Mouse (Mus musculus): ENCODE measurements at regions not wholly inside any gene's neighbourhood (a gene's known extent, or its start where the extent isn't known, plus 50 kb on each side); places are given as distances from the start of the nearest gene placed in this dataset.
"Not testable (repeated sequence)": the region's sequence is repeated elsewhere in the genome, so short reads cannot be mapped to it uniquely, and the experiment has no call there.

DNA sequence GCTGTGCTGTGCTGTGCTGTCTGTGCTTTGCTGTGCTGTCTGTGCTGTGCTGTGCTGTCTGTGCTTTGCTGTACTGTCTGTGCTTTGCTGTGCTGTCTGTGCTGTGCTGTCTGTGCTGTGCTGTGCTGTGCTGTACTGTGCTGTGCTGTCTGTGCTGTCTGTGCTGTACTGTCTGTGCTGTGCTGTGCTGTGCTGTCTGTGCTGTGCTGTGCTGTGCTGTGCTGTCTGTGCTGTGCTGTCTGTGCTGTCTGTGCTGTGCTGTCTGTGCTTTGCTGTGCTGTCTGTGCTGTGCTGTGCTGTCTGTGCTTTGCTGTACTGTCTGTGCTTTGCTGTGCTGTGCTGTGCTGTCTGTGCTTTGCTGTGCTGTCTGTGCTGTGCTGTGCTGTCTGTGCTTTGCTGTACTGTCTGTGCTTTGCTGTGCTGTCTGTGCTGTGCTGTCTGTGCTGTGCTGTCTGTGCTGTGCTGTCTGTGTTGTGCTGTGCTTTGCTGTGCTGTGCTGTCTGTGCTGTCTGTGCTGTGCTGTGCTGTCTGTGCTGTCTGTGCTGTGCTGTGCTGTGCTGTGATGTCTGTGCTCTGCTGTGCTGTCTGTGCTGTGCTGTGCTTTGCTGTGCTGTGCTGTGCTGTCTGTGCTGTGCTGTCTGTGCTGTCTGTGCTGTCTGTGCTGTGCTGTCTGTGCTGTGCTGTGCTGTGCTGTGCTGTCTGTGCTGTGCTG, 197.5 kb downstream of the Tcp10c start:
- not testable (repeated sequence) for DNase-seq

DNA sequence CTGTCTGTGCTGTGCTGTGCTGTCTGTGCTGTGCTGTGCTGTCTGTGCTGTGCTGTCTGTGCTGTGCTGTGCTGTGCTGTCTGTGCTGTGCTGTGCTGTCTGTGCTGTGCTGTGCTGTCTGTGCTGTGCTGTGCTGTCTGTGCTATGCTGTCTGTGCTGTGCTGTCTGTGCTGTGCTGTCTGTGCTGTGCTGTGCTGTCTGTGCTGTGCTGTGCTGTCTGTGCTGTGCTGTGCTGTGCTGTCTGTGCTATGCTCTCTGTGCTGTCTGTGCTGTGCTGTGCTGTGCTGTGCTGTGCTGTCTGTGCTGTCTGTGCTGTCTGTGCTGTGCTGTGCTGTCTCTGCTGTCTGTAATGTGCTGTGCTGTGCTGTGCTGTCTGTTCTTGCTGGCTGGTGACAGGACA, 198.5 kb downstream of the Tcp10c start:
- DNase-seq = not testable (repeated sequence)

DNA sequence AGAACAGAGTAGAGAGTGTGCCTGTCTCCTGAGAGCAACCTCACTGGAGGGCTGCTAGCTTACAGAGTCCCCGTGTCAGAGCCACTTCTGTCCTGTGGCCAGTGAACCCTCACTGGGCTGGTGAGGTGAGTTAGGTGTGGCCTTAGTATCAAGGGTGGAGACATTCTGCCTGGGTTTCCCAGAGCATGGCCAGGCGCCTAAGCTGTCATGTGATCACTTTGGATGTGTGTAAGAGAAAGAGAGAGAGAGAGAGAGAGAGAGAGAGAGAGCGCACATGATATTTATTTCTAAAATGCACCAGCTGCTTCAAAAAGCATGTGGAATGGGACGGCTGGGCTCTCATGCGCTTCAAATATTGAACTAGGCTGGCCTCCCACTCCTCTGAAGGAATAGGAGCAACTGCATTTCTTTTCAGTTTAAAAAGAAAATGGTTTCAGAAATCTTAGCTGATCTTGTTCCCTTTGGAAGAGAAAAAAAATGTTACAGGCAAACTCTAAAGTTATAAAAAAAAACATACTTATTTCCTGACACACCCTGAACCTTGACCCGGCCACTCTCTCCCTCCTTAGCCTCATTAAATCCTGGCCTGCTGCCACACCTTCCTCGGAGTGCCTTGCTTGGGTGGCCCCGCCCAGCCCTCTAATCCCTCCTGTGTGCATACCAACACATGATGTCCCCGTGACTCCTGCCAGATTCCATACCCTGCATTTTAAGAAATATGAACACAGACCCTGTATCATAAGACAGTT, 201.1 kb downstream of the Tcp10c start:
- DNase-seq = not testable (repeated sequence)

DNA sequence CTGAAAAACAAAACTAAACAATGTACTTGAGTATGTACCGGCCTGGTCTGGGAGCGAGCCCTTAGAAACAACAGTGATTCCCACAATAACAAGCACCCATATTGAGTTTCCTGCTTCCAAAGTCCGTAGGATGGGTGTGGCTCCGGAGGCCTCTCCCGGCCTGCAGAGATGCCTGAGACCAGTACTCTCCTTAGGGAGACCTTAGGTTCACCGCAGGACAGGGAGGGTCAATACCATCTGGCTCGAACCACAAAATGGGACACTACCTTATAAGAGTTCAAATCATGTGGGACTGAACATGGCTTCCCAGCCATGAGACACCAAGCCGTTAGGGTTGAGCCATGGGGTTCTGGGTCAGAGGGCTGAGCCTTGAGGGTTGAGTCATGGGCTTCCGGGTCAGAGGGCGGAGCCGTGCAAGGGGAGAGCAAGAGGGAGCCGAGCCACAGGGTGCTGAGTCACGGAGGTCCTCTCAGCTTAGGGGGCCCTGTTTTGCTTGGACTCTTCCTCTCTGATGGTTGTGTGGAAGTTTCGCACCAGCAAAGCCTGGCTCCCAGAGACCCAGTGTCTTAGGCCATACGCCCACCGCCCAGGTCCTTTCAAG, 201.8 kb downstream of the Tcp10c start:
- DNase-seq = not testable (repeated sequence)

DNA sequence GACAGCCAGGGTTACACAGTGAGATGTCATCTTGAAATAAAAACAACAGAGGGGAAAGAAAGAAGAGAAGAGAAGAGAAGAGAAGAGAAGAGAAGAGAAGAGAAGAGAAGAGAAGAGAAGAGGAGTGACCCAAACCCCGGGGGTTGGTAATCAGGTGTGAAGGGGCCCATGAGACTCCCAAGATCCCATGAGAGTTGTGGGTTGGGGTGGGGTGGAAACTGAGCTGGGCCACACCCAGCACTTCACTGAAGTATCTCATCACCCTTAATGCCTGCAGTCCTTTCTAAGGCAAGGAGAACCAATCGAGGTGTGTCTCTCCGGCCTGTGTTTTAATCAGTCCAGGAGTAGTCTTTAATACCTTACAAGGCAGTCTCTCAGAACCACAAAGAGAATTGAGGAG, 201.5 kb upstream of the Afdn start:
- DNase-seq = no peak

DNA sequence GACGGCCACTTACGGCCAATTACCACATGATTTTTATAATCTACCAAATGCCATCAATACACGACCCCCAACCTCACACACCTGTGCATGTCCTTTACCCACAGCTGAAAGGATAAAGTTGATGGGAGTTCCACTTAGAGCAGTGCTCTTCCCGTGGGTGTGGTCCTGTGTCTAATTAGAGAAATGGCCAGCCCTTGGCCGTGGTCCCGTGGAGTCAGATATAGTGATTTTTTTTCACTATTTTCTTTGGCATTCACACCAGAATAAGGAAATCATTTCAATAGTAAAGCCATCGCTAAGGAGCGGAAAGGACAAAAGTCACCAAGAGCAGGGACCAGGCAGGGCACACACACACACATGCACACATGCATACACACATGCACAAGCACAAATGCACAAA, 199.0 kb upstream of the Afdn start:
- no peak for DNase-seq

DNA sequence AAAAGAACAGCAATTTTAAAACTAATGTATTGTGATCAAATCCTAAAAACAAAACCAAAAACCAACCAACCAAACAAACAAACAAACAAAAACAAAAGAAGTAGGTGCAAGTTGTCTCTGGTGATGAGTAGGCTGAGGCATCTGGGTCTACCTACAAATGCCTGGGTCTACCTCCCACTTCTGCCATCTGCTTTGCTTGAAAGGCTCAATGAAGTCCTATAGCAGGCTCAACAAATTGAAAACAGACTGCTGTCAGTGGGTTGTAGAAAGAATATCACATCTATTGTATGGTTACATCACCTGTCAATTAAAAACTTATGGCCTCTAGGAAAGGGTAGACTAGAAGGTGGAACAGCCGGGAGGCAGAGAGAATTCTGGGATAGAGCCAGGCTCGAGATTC, 197.4 kb upstream of the Afdn start:
- no peak for DNase-seq

DNA sequence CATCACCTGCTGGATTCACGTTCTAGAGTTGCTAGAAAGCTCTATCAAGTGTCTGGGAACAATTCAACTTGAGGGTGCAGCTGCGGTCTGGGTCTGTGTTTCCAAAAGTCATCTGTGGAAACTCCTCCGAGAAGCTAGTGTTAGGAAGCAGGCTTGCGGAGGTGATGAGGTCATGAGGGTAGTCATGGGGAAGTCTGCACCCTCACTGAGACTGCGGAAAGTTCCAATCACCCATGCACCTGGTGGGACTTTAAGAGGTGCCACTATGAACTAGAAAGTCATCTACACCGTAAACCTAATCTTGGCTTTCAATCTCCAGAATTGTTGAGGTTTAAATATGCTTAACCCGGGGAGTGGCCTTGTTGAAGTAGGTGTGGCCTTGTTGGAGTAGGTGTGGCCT, 195.5 kb upstream of the Afdn start:
- DNase-seq = no peak

DNA sequence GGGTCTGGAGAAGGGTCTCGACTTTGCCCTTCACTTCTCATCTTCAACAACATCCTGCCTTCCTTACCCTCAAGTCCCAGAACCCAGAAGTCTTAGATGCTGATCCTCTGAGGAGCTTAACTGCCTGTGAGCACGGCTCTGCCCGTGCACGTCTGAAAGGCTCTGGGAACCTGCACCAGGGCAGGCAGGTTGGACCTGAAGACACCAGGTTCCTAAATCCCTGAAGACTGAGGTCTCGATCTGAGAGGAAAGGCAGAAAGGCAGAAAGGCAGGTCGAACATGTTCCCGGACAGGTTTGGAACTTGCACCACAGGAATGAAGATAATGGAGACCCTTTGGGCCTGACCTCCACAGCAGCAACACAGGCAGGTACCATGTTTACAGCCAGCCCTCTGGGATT, 193.7 kb upstream of the Afdn start:
- DNase-seq = no peak

DNA sequence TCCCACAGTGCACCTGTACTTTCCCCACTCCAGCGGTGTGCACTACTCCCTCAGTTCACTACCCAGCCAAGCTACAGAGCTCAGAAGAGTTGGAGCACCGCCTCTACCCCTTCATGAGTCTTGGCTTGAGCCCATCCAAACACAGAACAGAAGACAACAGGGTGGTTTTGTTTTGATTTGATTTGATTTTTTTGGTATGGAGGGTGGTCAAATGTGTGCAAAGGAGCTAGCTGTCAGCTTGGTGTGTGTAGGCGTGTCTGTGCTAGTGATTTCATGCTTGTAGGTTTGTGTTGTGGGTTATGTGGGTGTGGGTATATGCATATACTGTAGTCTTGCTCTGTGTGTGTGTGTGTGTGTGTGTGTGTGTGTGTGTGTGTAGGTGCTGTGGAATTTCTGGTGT, 193.2 kb upstream of the Afdn start:
- DNase-seq = no peak

DNA sequence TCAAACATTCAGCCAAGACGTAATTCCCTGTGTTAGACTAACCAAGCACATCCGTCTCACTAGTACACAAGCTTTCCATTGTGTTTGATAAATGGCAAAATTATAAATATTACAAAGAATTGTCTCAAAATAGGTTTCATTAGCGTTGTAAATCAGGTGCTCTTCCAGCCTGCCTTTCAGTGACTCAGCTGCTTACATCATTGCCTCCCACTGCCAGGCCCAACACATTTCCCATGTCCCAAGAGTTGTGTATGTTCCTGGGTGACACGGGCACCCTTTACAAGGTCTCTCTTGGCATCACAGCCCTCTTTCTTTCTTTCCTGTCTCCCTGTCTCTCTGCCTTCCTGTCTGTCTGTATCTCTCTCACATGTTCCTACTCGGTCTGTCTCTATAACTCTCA, 189.5 kb upstream of the Afdn start:
- DNase-seq = no peak

DNA sequence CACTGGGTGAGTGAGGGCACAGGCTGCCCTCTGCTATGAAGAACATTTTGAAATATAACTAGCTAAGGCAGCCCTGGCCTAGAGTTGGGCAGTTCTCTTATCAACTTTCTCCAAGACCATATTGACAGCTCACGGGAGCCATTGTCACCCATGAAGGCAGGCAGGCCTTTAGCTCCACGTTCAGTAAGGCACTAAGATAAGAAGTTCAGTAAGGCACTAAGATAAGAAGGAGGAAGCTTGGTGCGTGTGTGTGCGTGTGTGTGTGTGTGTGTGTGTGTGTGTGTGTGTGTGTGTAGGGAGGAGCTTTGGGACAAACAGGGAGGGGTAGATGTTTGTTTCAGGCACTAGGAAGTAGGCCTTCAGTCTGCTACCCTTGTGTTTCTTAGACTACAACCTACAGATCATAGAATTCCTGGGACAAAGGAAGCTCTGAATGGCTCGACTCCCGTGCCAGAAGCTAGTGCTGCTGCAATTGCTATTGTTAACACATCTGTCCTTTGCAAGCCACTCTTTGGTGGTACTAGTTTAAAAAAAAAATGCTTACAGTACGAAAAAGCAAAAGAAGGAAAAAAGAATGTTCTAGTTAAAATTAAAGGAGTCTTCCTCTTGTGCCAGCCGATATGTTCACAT, 188.0 kb upstream of the Afdn start:
- DNase-seq = no peak

DNA sequence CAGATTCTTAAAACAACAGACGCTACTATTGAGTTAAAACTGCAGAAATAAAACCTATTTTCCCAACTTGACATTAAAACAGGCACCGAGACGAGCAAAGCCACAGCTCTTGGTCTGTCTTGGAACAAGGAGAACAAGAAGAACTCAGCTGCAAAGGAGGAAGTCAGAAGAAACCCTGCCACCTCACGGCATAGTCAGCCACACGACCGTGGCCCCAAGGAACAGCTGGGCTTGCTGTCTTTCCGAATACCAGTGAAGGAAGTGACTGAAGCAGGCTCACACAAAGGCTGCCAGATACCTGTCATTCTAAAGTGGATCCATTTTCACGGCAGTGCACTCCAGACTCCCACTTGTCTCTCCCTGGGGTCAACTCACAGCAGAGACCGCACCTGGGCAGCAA, 187.3 kb upstream of the Afdn start:
- DNase-seq = no peak

DNA sequence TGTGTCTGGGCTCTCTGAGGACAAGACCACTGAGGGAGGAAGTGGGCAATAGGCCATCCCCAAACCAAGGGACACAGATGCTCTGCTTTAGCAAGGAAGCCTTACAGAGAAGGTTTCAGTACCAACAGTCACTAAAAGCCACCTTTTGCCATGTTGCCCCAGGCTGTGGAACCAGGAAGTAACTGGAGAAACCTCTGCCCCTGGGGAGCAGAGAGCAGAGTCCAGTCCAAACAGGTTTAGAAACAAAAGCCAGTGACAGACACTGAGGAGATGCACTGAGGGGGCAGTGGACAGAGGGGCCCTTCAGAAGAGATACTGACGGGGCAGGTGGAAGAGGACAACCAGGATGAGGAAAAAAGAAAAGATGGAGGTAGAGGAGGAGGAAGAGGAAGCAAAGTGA, 186.2 kb upstream of the Afdn start:
- DNase-seq = no peak

DNA sequence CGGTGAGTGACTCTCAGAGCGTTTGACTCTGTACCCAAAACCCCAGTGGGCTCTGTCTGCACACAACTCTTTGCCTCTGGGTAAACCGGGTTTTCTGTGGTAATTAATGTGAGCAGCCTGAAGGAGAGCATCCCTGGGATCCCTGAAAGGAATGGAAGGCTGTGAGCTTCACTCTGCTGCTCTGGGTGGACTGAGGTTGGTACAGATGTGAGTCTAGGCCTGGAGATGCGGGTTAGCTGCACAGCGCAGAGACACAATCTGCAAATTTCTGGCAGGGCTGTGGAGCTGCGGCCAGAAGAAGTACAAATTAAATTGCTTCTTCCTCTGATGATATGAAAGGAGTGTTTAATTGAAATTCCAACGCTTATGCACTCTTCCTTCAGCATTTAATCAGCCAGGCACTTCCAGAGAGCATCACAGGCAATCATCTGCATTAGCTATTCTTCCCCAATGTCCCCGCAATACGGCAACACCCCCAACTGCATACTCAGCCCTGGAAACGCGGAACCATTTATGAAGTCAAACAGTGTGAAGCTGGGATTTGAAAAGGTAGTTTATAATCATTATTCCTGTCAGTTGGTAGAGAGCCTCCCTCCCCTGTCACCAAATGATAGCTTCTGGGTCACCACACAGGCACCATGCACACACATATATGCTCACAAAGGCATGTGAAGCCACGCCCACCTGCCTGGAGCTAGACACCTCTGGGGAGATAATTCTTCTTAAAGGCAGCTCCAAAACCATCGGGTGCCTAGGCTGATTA, 185.5 kb upstream of the Afdn start:
- DNase-seq = no peak

DNA sequence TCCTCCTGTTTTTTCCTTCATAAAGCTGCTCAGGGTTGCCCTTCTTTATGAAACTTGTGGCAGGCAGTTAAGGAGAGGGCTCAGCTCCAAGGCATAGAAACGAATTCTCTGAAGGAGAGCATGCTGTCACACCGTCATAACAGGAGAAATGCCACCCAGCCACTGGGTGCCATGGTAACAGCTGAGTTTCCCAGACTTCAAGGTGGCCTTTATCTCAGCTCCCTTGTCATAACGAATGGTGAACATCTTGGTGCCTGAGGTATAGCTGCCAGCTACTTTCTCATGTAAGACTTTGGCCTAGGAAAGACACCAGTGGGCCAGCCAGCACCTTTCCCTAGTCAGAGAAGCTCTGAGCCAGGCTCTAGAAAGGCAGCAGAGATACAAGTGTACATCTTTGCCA, 182.5 kb upstream of the Afdn start:
- no peak for DNase-seq

DNA sequence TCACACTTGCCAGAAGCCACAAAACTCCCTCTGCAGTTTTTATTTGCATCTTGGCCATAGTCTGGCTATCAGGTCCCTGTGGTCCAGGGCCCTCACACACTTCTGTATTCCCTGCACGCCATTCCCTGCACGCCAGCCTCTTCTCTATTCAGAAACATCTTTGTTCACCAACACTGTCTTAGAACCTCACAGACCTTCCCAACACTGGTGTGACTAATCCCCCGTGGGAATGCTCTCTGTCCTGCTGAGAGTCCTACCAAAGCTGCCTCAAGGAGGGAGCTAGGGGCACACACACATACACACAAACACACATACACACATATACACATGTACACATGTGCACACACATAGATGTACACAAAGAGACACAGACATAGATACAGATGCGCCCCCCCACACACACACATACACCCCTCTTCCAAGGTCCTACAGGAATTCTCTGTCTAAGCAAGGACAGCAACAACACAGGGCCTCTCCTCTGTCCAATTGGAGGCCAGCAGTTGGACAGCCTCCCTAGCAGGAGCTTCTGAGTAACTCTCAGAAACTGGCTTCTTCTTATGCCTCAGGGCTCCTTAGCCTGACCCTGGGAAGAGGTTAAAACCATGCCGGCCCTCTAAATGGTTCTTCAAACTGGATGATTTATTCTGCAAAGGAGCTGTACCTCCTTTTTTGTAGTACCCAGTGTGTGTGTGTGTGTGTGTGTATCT, 179.0 kb upstream of the Afdn start:
- no peak for DNase-seq

DNA sequence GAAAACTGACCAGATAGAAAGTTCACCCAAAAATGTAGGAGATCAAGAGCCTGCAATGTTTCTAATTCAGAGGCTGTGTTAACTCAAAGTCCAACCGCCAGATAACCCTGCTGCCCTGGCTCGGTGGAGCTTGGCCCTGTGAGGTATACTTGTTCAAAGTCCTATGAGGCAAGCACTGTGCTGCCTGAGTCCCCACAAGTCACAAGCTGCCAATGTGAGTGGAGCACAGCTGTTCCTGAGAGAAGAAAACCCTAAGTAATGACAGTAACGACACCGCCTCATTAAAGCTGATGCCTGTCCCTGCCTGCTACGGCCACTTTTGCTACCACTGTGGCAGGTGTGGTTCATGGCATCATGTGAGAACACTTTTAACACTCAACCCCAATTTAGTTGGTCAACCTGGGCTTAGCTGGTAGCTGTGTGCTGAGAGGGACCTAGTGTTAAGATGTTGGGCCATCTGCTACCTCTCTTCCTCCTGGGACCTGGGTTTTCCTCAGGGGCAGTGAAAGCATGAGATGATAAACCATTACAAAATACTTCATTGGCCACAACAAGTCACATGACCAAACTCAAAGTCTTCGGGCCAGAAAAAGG, 178.2 kb upstream of the Afdn start:
- DNase-seq = no peak

DNA sequence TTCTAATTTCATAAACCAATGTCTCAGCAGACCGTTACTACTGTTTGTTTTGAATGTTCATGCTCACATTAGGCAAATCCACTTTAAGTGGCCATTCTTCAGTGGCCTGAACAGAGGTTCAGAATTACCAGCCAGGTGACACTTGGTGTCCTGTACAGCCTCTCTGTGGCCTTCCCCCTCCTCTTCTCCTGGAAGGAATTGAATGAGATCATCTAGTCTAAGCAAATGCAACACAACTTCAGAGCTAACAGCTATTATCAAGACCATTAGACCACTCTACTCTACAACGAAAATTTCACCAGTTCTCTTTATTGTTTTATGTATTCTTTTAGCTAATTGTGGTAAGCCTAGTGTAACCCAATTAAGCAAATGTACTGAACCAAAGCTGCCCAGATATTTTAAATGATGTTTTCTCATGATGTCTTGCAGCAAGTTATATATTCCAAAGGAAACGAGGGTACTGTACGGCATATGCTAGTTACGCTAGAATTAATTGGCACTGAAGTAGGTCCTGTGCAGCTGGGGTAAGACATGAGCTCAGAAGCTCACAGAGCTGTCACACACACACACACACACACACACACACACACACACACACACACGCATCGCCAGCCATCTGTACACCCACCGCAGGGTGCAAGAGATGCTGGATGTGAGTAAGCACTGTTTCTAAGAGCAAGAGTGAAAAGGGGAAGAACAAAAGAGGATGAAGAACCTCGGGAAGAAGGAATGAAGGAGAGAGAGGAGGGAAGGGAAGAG, 176.7 kb upstream of the Afdn start:
- peak; percentile 65 for DNase-seq

DNA sequence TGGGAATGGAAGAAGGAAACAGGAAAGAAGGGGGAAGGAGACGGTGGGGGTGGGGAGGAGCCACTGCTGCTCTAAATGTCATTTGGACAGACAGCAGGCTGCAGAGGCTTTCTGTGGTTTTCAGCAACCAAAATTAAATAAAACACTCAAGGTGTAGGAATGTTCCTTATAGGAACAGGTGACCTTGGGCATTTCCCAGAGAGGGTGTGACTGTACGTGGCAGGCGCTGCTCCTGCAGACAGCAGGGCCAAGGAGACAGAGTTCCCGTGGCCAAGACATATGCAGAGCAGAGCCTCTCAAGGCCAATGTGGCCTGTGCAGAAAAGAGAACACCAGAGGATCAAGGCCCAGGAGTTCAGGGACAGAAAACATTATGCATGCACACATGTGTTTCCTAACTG, 175.9 kb upstream of the Afdn start:
- DNase-seq = no peak

DNA sequence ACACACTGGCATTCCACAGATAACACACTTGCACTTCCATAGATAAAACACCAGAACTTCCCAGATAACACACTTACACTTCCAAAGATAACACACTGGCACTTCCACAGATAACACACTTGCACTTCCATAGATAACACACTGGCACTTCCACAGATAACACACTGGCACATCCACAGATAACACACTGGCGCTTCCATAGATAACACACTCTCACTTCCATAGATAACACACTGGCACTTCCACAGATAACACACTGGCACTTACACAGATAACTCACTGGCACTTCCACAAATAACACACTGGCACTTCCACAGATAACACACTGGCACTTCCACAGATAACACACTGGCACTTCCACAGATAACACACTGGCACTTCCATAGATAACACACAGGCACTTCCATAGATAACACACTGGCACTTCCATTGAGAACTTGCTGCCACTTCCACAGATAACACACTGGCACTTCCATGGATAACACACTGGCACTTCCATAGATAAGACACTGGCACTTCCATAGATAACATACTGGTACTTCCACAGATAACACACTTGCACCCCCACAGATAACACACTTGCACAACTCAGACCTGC, 170.0 kb upstream of the Afdn start:
- DNase-seq = not testable (repeated sequence)

All from cerebellum, adult 9-10 months (tissue).